Mouse (Mus musculus): ENCODE measurements around the gene C1qtnf3. TPM values are rescaled to one million over a fixed set of nuclear protein-coding genes. Genes with fewer than 3 reads are reported as not detected.

The C1qtnf3 gene
- polyA plus RNA-seq, 1 experiment from 2014 or later: 2.5 TPM

DNA sequence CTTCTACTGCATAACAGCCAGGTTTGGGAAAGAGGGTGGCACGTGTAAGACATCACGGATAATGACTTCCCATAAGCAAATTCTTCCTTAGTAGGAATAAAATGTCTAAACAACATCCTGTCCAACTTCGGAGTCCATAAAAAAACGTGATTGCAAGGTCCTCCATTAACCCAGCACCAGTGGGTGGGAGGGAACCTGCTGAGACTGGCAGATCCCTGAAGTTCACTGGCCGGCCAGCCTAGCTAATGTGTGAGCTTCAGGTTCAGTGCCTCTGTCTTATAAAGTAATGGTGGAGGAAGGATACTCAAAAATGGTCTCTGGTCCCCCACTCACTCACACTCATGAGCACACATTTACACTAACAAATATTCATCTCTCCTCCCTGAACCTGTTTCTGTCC lies 3.0 kb downstream of the C1qtnf3 start:
- H3K27ac ChIP-seq (ENCODE audit: low read length): no peak overlapping the region
- DNase-seq (ENCODE audit: low spot score): no peak

DNA sequence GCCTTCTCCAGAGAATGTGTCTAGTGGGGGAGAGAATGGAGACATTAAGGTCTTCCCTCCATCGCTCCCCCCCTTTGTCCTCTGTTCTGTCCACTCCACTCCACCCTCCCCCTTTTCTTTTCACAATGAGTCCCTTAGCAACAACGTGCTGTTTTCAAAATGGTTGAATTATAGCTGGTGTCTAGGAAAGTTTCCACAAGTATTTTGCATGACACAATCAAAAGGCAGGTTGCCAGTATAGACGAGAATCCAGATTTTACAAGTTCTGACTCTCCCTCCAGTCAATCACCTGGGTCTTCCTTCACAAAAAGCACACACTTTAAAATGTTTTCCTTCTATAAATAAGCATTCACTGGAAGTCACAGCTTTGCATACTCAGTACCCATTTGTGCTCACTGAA lies 4.6 kb downstream of the C1qtnf3 start:
- Histone ChIP-seq H3K4me2 (replicated peaks; ENCODE audit: low read depth, low read length) (no peak overlapping the region), H3K36me3 (ENCODE audit: insufficient read depth, low read length) (no peaks in the 10 kb centered on the region), H3K27ac (ENCODE audit: low read length) (no peak overlapping the region), H3K27me3 (replicated peaks; ENCODE audit: insufficient read depth, low read length) (no peaks in the 10 kb centered on the region), H3K9ac (replicated peaks; ENCODE audit: low read depth) (no peak overlapping the region), H3K4me3 (ENCODE audit: low read depth, low read length) (no peak overlapping the region), H3K9me3 (ENCODE audit: low read length) (no peaks in the 10 kb centered on the region), H3K4me1 (ENCODE audit: insufficient read depth, low read depth, low read length) (no peaks in the 10 kb centered on the region)
- TF ChIP-seq CTCF (IDR thresholded peaks at IDR 0.05): no peak
- no peak for TF ChIP-seq EP300 (IDR thresholded peaks at IDR 0.05)
- no peak for DNase-seq (ENCODE audit: low spot score)
- WGBS: 61% methylated on average over 3 of the region's 3 CpGs
- ATAC-seq: no peak

More for the DNA sequence above, 3.0 kb downstream of the C1qtnf3 start:
- WGBS: 42% methylated on average over 5 of the region's 5 CpGs
- Histone ChIP-seq H3K4me3 (ENCODE audit: low read depth, low read length) (no peak overlapping the region), H3K9me3 (ENCODE audit: low read length) (no peaks in the 10 kb centered on the region), H3K4me2 (replicated peaks; ENCODE audit: low read depth, low read length) (no peak overlapping the region), H3K9ac (replicated peaks; ENCODE audit: low read depth) (no peak overlapping the region), H3K36me3 (ENCODE audit: insufficient read depth, low read length) (no peaks in the 10 kb centered on the region), H3K27me3 (replicated peaks; ENCODE audit: insufficient read depth, low read length) (no peaks in the 10 kb centered on the region), H3K4me1 (ENCODE audit: insufficient read depth, low read depth, low read length) (no peaks in the 10 kb centered on the region)
- TF ChIP-seq EP300 (IDR thresholded peaks at IDR 0.05): no peak
- TF ChIP-seq CTCF (IDR thresholded peaks at IDR 0.05): no peak
- ATAC-seq: no peak

DNA sequence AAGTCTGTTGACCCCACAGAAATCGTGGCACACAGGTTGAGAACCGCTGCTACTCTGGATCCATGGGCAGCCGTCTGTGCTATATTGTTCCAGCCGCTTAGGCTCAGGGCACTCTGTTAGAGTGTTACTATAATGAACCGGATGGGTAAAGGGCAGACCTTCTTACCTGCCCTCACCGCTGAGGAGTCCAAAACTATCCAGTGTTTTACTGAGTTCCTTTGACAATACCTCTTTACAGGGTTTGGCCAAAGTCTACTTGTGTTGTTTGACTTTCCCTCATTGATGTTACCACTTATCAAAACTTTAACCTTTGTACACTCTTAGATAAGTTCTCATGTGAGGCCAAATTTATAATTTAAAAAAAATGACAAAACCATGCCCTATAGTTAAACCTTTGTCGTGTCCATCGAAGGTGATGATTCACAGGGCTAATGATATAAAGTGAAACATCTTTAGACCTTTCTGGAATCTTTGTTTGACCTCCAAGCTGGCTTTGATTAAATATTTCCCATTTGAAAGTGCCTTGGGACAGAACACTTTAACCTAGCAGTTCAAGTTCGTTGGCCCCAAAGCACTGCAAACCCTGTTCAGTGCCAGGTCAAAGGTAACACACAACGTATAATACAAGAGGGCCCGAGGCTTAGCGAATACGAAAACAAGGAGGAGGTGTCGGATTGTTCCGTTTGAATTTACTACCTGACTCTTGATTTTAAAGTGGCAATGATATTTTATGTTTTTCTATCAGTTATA lies 7.3 kb downstream of the C1qtnf3 start:
- H3K4me3 ChIP-seq (ENCODE audit: low read depth, low read length): no peak overlapping the region
- H3K4me1 ChIP-seq (ENCODE audit: insufficient read depth, low read depth, low read length): no peaks in the 10 kb centered on the region
- 82% methylated on average over 15 of the region's 15 CpGs for WGBS
- no peak overlapping the region for H3K9ac ChIP-seq (replicated peaks; ENCODE audit: low read depth)
- no peak overlapping the region for H3K27ac ChIP-seq (ENCODE audit: low read length)
- ATAC-seq: no peak
- DNase-seq (ENCODE audit: low spot score): no peak
- H3K9me3 ChIP-seq (ENCODE audit: low read length): no peaks in the 10 kb centered on the region
- H3K4me2 ChIP-seq (replicated peaks; ENCODE audit: low read depth, low read length): no peak overlapping the region
- no peaks in the 10 kb centered on the region for H3K27me3 ChIP-seq (replicated peaks; ENCODE audit: insufficient read depth, low read length)
- no peak for TF ChIP-seq EP300 (IDR thresholded peaks at IDR 0.05)
- no peak for TF ChIP-seq CTCF (IDR thresholded peaks at IDR 0.05)
- no peaks in the 10 kb centered on the region for H3K36me3 ChIP-seq (ENCODE audit: insufficient read depth, low read length)

GRCm38 (mm10) chr15:10960267-10960666 lies 8.1 kb downstream of the C1qtnf3 start:
- Histone ChIP-seq H3K27ac (ENCODE audit: low read length) (no peak overlapping the region), H3K36me3 (ENCODE audit: insufficient read depth, low read length) (no peaks in the 10 kb centered on the region), H3K4me1 (ENCODE audit: insufficient read depth, low read depth, low read length) (no peaks in the 10 kb centered on the region), H3K4me2 (replicated peaks; ENCODE audit: low read depth, low read length) (no peak overlapping the region), H3K9me3 (ENCODE audit: low read length) (no peaks in the 10 kb centered on the region), H3K4me3 (ENCODE audit: low read depth, low read length) (no peak overlapping the region), H3K9ac (replicated peaks; ENCODE audit: low read depth) (no peak overlapping the region), H3K27me3 (replicated peaks; ENCODE audit: insufficient read depth, low read length) (no peaks in the 10 kb centered on the region)
- 95% methylated on average over 5 of the region's 5 CpGs for WGBS
- ATAC-seq (no peak), DNase-seq (ENCODE audit: low spot score) (no peak)
- TF ChIP-seq EP300 (IDR thresholded peaks at IDR 0.05): no peak
- TF ChIP-seq CTCF (IDR thresholded peaks at IDR 0.05): no peak

DNA sequence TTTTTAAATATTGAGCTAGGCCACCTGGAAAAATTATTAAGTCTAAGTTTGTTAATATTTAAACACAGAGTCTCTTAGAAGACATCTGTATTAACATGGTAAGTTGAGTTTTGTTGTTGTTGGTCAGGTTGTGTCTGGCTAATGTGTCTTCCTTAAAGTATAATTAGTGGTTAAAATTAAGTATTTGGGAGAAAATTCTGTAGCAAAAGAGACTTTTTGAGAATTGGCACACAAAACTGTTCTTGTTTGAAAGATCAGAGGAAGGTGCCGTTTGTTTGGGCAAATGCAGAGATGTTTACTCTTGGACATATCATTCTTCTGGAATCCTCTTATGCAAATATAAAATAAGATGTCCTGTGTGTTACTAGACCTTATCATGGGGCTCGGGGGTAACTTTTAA lies 10.5 kb downstream of the C1qtnf3 start:
- Histone ChIP-seq H3K9ac (replicated peaks; ENCODE audit: low read depth) (no peak overlapping the region), H3K4me1 (ENCODE audit: insufficient read depth, low read depth, low read length) (no peaks in the 10 kb centered on the region), H3K4me3 (ENCODE audit: low read depth, low read length) (no peak overlapping the region), H3K27ac (ENCODE audit: low read length) (no peak overlapping the region), H3K9me3 (ENCODE audit: low read length) (no peaks in the 10 kb centered on the region), H3K27me3 (replicated peaks; ENCODE audit: insufficient read depth, low read length) (no peaks in the 10 kb centered on the region), H3K36me3 (ENCODE audit: insufficient read depth, low read length) (no peaks in the 10 kb centered on the region), H3K4me2 (replicated peaks; ENCODE audit: low read depth, low read length) (no peak overlapping the region)
- ATAC-seq (no peak), DNase-seq (ENCODE audit: low spot score) (no peak)
- TF ChIP-seq EP300 (IDR thresholded peaks at IDR 0.05) (no peak), CTCF (IDR thresholded peaks at IDR 0.05) (no peak)
- 54% methylated on average over 2 of the region's 2 CpGs for WGBS

- no peak for TF ChIP-seq EP300 (IDR thresholded peaks at IDR 0.05)
- no peak for TF ChIP-seq CTCF (IDR thresholded peaks at IDR 0.05)
- Histone ChIP-seq H3K4me3 (ENCODE audit: low read depth, low read length) (no peak overlapping the region), H3K9ac (replicated peaks; ENCODE audit: low read depth) (no peak overlapping the region), H3K27me3 (replicated peaks; ENCODE audit: insufficient read depth, low read length) (no peaks in the 10 kb centered on the region), H3K4me1 (ENCODE audit: insufficient read depth, low read depth, low read length) (no peaks in the 10 kb centered on the region), H3K4me2 (replicated peaks; ENCODE audit: low read depth, low read length) (no peak overlapping the region), H3K9me3 (ENCODE audit: low read length) (no peaks in the 10 kb centered on the region), H3K36me3 (ENCODE audit: insufficient read depth, low read length) (no peaks in the 10 kb centered on the region), H3K27ac (ENCODE audit: low read length) (no peak overlapping the region)
- WGBS: 77% methylated on average over 3 of the region's 3 CpGs
- DNase-seq (ENCODE audit: low spot score) (no peak), ATAC-seq (no peak)
These were observed 17.3 kb downstream of the C1qtnf3 start for GRCm38 (mm10) chr15:10969439-10969838.

Measured in lung, postnatal 0 days (tissue).